In genomic region chr19:25154506-25155178, GRCm38 (mm10) we compare ENCODE assay signal across 12 mouse cellular contexts.
"Had no signal": no experiment of that assay in that cellular context is flagged by ENCODE, and none has a peak within 500 bp of the region (broad histone marks: within the 10 kb centered on the region; RNA-seq: fewer than 3 reads in every experiment).

No protein-coding gene starts in this region.

- H3K27ac ChIP-seq: layer of hippocampus, adult 2 months; limb, embryonic 13.5 days; liver, embryonic 14.5 days had no signal

- H3K9ac ChIP-seq: limb, embryonic 13.5 days; liver, embryonic 14.5 days had no signal

- DNase-seq: kidney, adult 18-20 months; kidney, postnatal 10 days; kidney, postnatal 4 days; left cerebral cortex, postnatal 4 days; lung, adult 18-20 months; right cerebral cortex, adult 18-20 months; right cerebral cortex, postnatal 25 days; thymus, adult 18-20 months; thymus, postnatal 14 days had no signal

- H3K4me2 ChIP-seq: limb, embryonic 13.5 days had no signal

- H3K4me3 ChIP-seq: layer of hippocampus, adult 2 months; limb, embryonic 13.5 days had no signal

- H3K27me3 ChIP-seq: limb, embryonic 13.5 days had no signal

- H3K36me3 ChIP-seq: limb, embryonic 13.5 days had no signal

- H3K4me1 ChIP-seq: limb, embryonic 13.5 days had no signal
